Mouse (Mus musculus): Measurements from ENCODE around the gene Rap1gap2. TPM values are rescaled to one million over a fixed set of nuclear protein-coding genes. Genes with fewer than 3 reads are reported as not detected.

Gene Rap1gap2
- total and polyA plus RNA-seq, 3 experiments, result 55.4 to 79.8 (median 76.6) TPM

GRCm38 (mm10) chr11:74487952-74488351, 122.8 kb downstream of the Rap1gap2 start:
- no peak for DNase-seq (ENCODE audit: extremely low read depth)
- H3K36me3 ChIP-seq (replicated peaks in 1 of 2; ENCODE audit: control insufficient read depth in 1 of 2, insufficient read depth in 1 of 2, low read length in 1 of 2), result peaks cover 33 to 95% of the 10 kb centered on the region in 2 experiments

GRCm38 (mm10) chr11:74485435-74486217, 125.1 kb downstream of the Rap1gap2 start:
- Histone ChIP-seq H3K27ac (ENCODE audit: insufficient read depth, low read depth) (no peak overlapping the region), H3K9ac (ENCODE audit: insufficient read depth, low read depth) (no peak overlapping the region), H3K4me2 (ENCODE audit: insufficient read depth, low read depth, poor library complexity, severe bottlenecking) (no peak overlapping the region), H3K27me3 (replicated peaks) (no peaks in the 10 kb centered on the region), H3K4me1 (ENCODE audit: control insufficient read depth in 1 of 2, insufficient read depth in 2 of 2) (peaks cover 35 to 99% of the 10 kb centered on the region in 2 experiments), H3K79me2 (replicated peaks; ENCODE audit: control insufficient read depth, extremely low read depth, insufficient read depth, poor library complexity, severe bottlenecking) (peaks cover 50% of the 10 kb centered on the region), H3K36me3 (replicated peaks in 1 of 2; ENCODE audit: control insufficient read depth in 1 of 2, insufficient read depth in 1 of 2, low read length in 1 of 2) (peaks cover 40 to 95% of the 10 kb centered on the region in 2 experiments), H3K9me3 (replicated peaks; ENCODE audit: low read length) (no peaks in the 10 kb centered on the region), H3K4me3 (replicated peaks in 1 of 3; ENCODE audit: low read depth in 2 of 3, low read length in 2 of 3, poor library complexity in 1 of 3) (no peak overlapping the region)
- dilution Hi-C loops (cut with MboI; ENCODE audit: extremely low pct_ligation_motif_present, extremely low pct_unique_long_range_greater_than_20kb, low sequenced_read_pairs) (no loop called here), in situ Hi-C loops (cut with MboI; ENCODE audit: low pct_ligation_motif_present, low pct_unique_long_range_greater_than_20kb, low sequenced_read_pairs) (loop anchor here (5.0 kb wide), 1 partner anchor 37 kb away; no protein-coding TSS in a partner anchor)
- DNase-seq (ENCODE audit: extremely low read depth), result no peak
- no peak for TF ChIP-seq CHD2 (IDR thresholded peaks at IDR 0.05; ENCODE audit: low read length)
- no peak for TF ChIP-seq IRF4 (IDR thresholded peaks at IDR 0.05; ENCODE audit: low read depth, low read length)
- TF ChIP-seq ZC3H11A (IDR thresholded peaks at IDR 0.05; ENCODE audit: low read depth, low read length), result no peak

More at GRCm38 (mm10) chr11:74487952-74488351, 122.8 kb downstream of the Rap1gap2 start:
- Histone ChIP-seq H3K4me3 (replicated peaks in 1 of 3; ENCODE audit: low read depth in 2 of 3, low read length in 2 of 3, poor library complexity in 1 of 3) (no peak overlapping the region), H3K27me3 (replicated peaks) (no peaks in the 10 kb centered on the region), H3K4me1 (ENCODE audit: control insufficient read depth in 1 of 2, insufficient read depth in 2 of 2) (peaks cover 36 to 99% of the 10 kb centered on the region in 2 experiments), H3K4me2 (ENCODE audit: insufficient read depth, low read depth, poor library complexity, severe bottlenecking) (no peak overlapping the region), H3K9me3 (replicated peaks; ENCODE audit: low read length) (no peaks in the 10 kb centered on the region), H3K9ac (ENCODE audit: insufficient read depth, low read depth) (no peak overlapping the region), H3K27ac (ENCODE audit: insufficient read depth, low read depth) (no peak overlapping the region), H3K79me2 (replicated peaks; ENCODE audit: control insufficient read depth, extremely low read depth, insufficient read depth, poor library complexity, severe bottlenecking) (peaks cover 63% of the 10 kb centered on the region)
- dilution Hi-C loops (cut with MboI; ENCODE audit: extremely low pct_ligation_motif_present, extremely low pct_unique_long_range_greater_than_20kb, low sequenced_read_pairs) (no loop called here), in situ Hi-C loops (cut with MboI; ENCODE audit: low pct_ligation_motif_present, low pct_unique_long_range_greater_than_20kb, low sequenced_read_pairs) (loop anchor here (5.0 kb wide), 1 partner anchor 34 kb away; no protein-coding TSS in a partner anchor)
- TF ChIP-seq ZMIZ1 (IDR thresholded peaks at IDR 0.05; ENCODE audit: low read depth, low read length), result no peak
- TF ChIP-seq MAZ (IDR thresholded peaks at IDR 0.05; ENCODE audit: low read depth, low read length), result no peak
- TF ChIP-seq PAX5 (IDR thresholded peaks at IDR 0.05; ENCODE audit: low read length), result no peak
- no peak for TF ChIP-seq ZNF384 (IDR thresholded peaks at IDR 0.05; ENCODE audit: low read depth, low read length)
- TF ChIP-seq IRF4 (IDR thresholded peaks at IDR 0.05; ENCODE audit: low read depth, low read length), result no peak
- no peak for TF ChIP-seq CHD2 (IDR thresholded peaks at IDR 0.05; ENCODE audit: low read length)

GRCm38 (mm10) chr11:74483871-74484270, 126.8 kb downstream of the Rap1gap2 start:
- Histone ChIP-seq H3K27me3 (replicated peaks) (no peaks in the 10 kb centered on the region), H3K9me3 (replicated peaks; ENCODE audit: low read length) (no peaks in the 10 kb centered on the region), H3K36me3 (replicated peaks in 1 of 2; ENCODE audit: control insufficient read depth in 1 of 2, insufficient read depth in 1 of 2, low read length in 1 of 2) (peaks cover 41 to 94% of the 10 kb centered on the region in 2 experiments), H3K27ac (ENCODE audit: insufficient read depth, low read depth) (no peak overlapping the region), H3K4me2 (ENCODE audit: insufficient read depth, low read depth, poor library complexity, severe bottlenecking) (no peak overlapping the region), H3K4me3 (replicated peaks in 1 of 3; ENCODE audit: low read depth in 2 of 3, low read length in 2 of 3, poor library complexity in 1 of 3) (no peak overlapping the region), H3K9ac (ENCODE audit: insufficient read depth, low read depth) (no peak overlapping the region), H3K79me2 (replicated peaks; ENCODE audit: control insufficient read depth, extremely low read depth, insufficient read depth, poor library complexity, severe bottlenecking) (peaks cover 45% of the 10 kb centered on the region), H3K4me1 (ENCODE audit: control insufficient read depth in 1 of 2, insufficient read depth in 2 of 2) (peaks cover 33 to 99% of the 10 kb centered on the region in 2 experiments)
- in situ Hi-C loops (cut with MboI; ENCODE audit: low pct_ligation_motif_present, low pct_unique_long_range_greater_than_20kb, low sequenced_read_pairs), result loop anchor here (5.0 kb wide), 1 partner anchor 52 kb away; no protein-coding TSS in a partner anchor
- dilution Hi-C loops (cut with MboI; ENCODE audit: extremely low pct_ligation_motif_present, extremely low pct_unique_long_range_greater_than_20kb, low sequenced_read_pairs), result no loop called here
- no peak for DNase-seq (ENCODE audit: extremely low read depth)
- TF ChIP-seq PAX5 (IDR thresholded peaks at IDR 0.05; ENCODE audit: low read length) (no peak), MXI1 (IDR thresholded peaks at IDR 0.05; ENCODE audit: low read depth, low read length) (no peak), KAT2A (IDR thresholded peaks at IDR 0.05; ENCODE audit: insufficient replicate concordance, low read length) (no peak), CHD1 (IDR thresholded peaks at IDR 0.05; ENCODE audit: low read depth, low read length) (no peak)
